Mouse (Mus musculus): Measurements from ENCODE around the gene Ern1.
"Not testable (repeated sequence)": the region's sequence is repeated elsewhere in the genome, so short reads cannot be mapped to it uniquely, and the experiment has no call there.

The Ern1 gene

GRCm38 (mm10) chr11:106479619-106480529 is 7.8 kb downstream of the Ern1 start:
- DNase-seq = no peak

- DNase-seq = no peak
Observed at GRCm38 (mm10) chr11:106478745-106479144, 8.9 kb downstream of the Ern1 start.

GRCm38 (mm10) chr11:106477505-106478160 is 10.0 kb downstream of the Ern1 start:
- DNase-seq = no peak

- no peak for DNase-seq
Observed at GRCm38 (mm10) chr11:106475309-106475708, 12.3 kb downstream of the Ern1 start.

GRCm38 (mm10) chr11:106471629-106472028 is 16.0 kb downstream of the Ern1 start:
- DNase-seq = no peak

GRCm38 (mm10) chr11:106468509-106468908 is 19.1 kb downstream of the Ern1 start:
- no peak for DNase-seq

GRCm38 (mm10) chr11:106465932-106466331 is 21.7 kb downstream of the Ern1 start:
- DNase-seq = no peak

- no peak for DNase-seq
Observed at GRCm38 (mm10) chr11:106465545-106465903, 22.1 kb downstream of the Ern1 start.

GRCm38 (mm10) chr11:106464681-106465544 is 22.7 kb downstream of the Ern1 start:
- no peak for DNase-seq

GRCm38 (mm10) chr11:106463845-106464244 is 23.8 kb downstream of the Ern1 start:
- DNase-seq = no peak

GRCm38 (mm10) chr11:106462309-106462708 is 25.3 kb downstream of the Ern1 start:
- DNase-seq = no peak

- DNase-seq = no peak
Observed at GRCm38 (mm10) chr11:106461145-106461932, 26.3 kb downstream of the Ern1 start.

GRCm38 (mm10) chr11:106460671-106461070 is 27.0 kb downstream of the Ern1 start:
- no peak for DNase-seq

- DNase-seq = no peak
Observed at GRCm38 (mm10) chr11:106458540-106458939, 29.1 kb downstream of the Ern1 start.

GRCm38 (mm10) chr11:106443646-106444045 is 44.0 kb downstream of the Ern1 start:
- DNase-seq = no peak

- not testable (repeated sequence) for DNase-seq
Observed at GRCm38 (mm10) chr11:106442564-106442963, 45.1 kb downstream of the Ern1 start.

- DNase-seq = no peak
Observed at GRCm38 (mm10) chr11:106440318-106440717, 47.3 kb downstream of the Ern1 start.

- no peak for DNase-seq
Observed at GRCm38 (mm10) chr11:106439355-106439754, 48.3 kb downstream of the Ern1 start.

- DNase-seq = no peak
Observed at GRCm38 (mm10) chr11:106438524-106439177, 49.0 kb downstream of the Ern1 start.

- no peak for DNase-seq
Observed at GRCm38 (mm10) chr11:106437543-106437942, 50.1 kb downstream of the Ern1 start.

GRCm38 (mm10) chr11:106437039-106437438 is 50.6 kb downstream of the Ern1 start:
- no peak for DNase-seq

GRCm38 (mm10) chr11:106430392-106430791 is 57.3 kb downstream of the Ern1 start:
- no peak for DNase-seq

All from right cerebral cortex, postnatal 25 days (tissue).